9 mouse cellular contexts compared by ENCODE assay signal in genomic region chr1:63182636-63183270, GRCm38 (mm10). TPM values are rescaled to one million over a fixed set of nuclear protein-coding genes. Genes with fewer than 3 reads are reported as not detected.
A peak's percentile ranks its signal among the peaks of the same experiment; 100 is the strongest.
DNase-seq lines count a peak whose midpoint lies in the region; ATAC-seq and TF ChIP-seq lines count a peak whose summit lies in the region.
"Had no signal": no experiment of that assay in that cellular context is flagged by ENCODE, and none has a peak within 500 bp of the region (broad histone marks: within the 10 kb centered on the region; RNA-seq: fewer than 3 reads in every experiment).

No protein-coding gene starts in this region.

- H3K27ac ChIP-seq in kidney, embryonic 16.5 days (ENCODE audit: low read length), result no peak overlapping the region
- H3K27ac ChIP-seq in neural tube, embryonic 15.5 days (replicated peaks), result 0 out of 2 replicates have a peak overlapping the region, but pooled peaks have one; percentile 2

- in situ Hi-C loops in Patski (cut with MboI; ENCODE audit: low pct_unique_long_range_greater_than_20kb), result no loop called here

- H3K9ac ChIP-seq in kidney, embryonic 16.5 days (replicated peaks; ENCODE audit: low read length), result no peak overlapping the region
- no peak overlapping the region for H3K9ac ChIP-seq in neural tube, embryonic 15.5 days (replicated peaks)

- CTCF ChIA-PET in Patski (lab: Charles Lee), result interaction anchor here (0.8 to 1.7 kb wide), 4 partner anchors 8 to 70 kb away, joined by 3 to 6 read pairs (median 4); no protein-coding TSS in a partner anchor

- no peaks in the 10 kb centered on the region for H3K27me3 ChIP-seq in kidney, embryonic 16.5 days (ENCODE audit: insufficient read depth, low read length)
- no peaks in the 10 kb centered on the region for H3K27me3 ChIP-seq in Patski
- H3K27me3 ChIP-seq in neural tube, embryonic 15.5 days (replicated peaks), result no peaks in the 10 kb centered on the region

- H3K36me3 ChIP-seq in kidney, embryonic 16.5 days (ENCODE audit: insufficient read depth, low read length), result peaks cover 18% of the 10 kb centered on the region
- H3K36me3 ChIP-seq in neural tube, embryonic 15.5 days, result peaks cover 20% of the 10 kb centered on the region

- H3K4me3 ChIP-seq in kidney, embryonic 16.5 days (ENCODE audit: low read length), result no peak overlapping the region
- no peak overlapping the region for H3K4me3 ChIP-seq in neural tube, embryonic 15.5 days (replicated peaks)

- peaks cover 10% of the 10 kb centered on the region for H3K4me1 ChIP-seq in kidney, embryonic 16.5 days (ENCODE audit: insufficient read depth, low read length)
- peaks cover 11% of the 10 kb centered on the region for H3K4me1 ChIP-seq in neural tube, embryonic 15.5 days

- POLR2A ChIA-PET in Patski (lab: Charles Lee), result interaction anchor here (1.3 kb wide), 1 partner anchor 8 kb away, joined by 4 read pairs; no protein-coding TSS in a partner anchor

- peak; percentile 59 for TF ChIP-seq CTCF in Patski (IDR thresholded peaks at IDR 0.05)

- ATAC-seq in kidney, embryonic 16.5 days (ENCODE audit: low FRiP score, low TSS enrichment), result no peak
- ATAC-seq in Patski, result no peak
- ATAC-seq in neural tube, embryonic 15.5 days (ENCODE audit: low FRiP score), result no peak
- no peak for ATAC-seq in megakaryocyte, adult 5-6 weeks (ENCODE audit: poor library complexity, severe bottlenecking)

- H3K4me2 ChIP-seq in kidney, embryonic 16.5 days (replicated peaks; ENCODE audit: low read depth, low read length), result no peak overlapping the region
- no peak overlapping the region for H3K4me2 ChIP-seq in neural tube, embryonic 15.5 days

- peak; percentile 63 for DNase-seq in kidney, adult 9 months
- no peak for DNase-seq in Patski (ENCODE audit: low read depth, low spot score)
- DNase-seq in embryo, embryonic 11 days, result peak; percentile 64
- peak; percentile 54 to 67 for DNase-seq in heart, postnatal 36 days
- peak; percentile 50 to 52 for DNase-seq in left cerebral cortex, postnatal 36 days (ENCODE audit: low spot score in 2 of 2)

- intact Hi-C loops in heart, postnatal 36 days (cut with DNase I), result loop anchor here (5.0 to 10.0 kb wide), 3 partner anchors 55 to 202 kb away; no protein-coding TSS in a partner anchor
- intact Hi-C loops in left cerebral cortex, postnatal 36 days (cut with DNase I), result loop anchor here (5.0 kb wide), 3 partner anchors 70 to 475 kb away; partner anchors contain the start of gene Zdbf2

- WGBS in kidney, embryonic 16.5 days, result 65% methylated on average over 10 of the region's 10 CpGs
- 62% methylated on average over 10 of the region's 10 CpGs for WGBS in neural tube, embryonic 15.5 days

- no peaks in the 10 kb centered on the region for H3K9me3 ChIP-seq in kidney, embryonic 16.5 days (ENCODE audit: low read length)
- H3K9me3 ChIP-seq in neural tube, embryonic 15.5 days (replicated peaks), result no peaks in the 10 kb centered on the region

RNA-seq across cellular contexts. Expression of gene Ndufs1, which starts 6.1 kb away (rescaled TPM):
- 188 TPM in 2 replicates for polyA plus RNA-seq in kidney, embryonic 16.5 days (2015; fragmentation: Nextera tagmentation; extraction: Ambion mirVana)
- 203 TPM for polyA plus RNA-seq in Patski (2021)
- total RNA-seq in heart, postnatal 36 days (2021), result 100 to 1,000 TPM; 846 to 857 TPM
- total RNA-seq in left cerebral cortex, postnatal 36 days (2021), result 100 to 1,000 TPM; 152 TPM
- 160 and 161 TPM in 2 replicates for polyA plus RNA-seq in neural tube, embryonic 15.5 days (2015; fragmentation: Nextera tagmentation; extraction: Ambion mirVana)
- total RNA-seq in megakaryocyte, adult 5-6 weeks (2015), result 91.8 and 101 TPM in 2 replicates
- total RNA-seq in megakaryocyte, adult 5-6 weeks (2017), result 87.4 and 108 TPM in 2 replicates

RNA-seq across cellular contexts. Expression of gene Eef1b2, which starts 6.1 kb away (rescaled TPM):
- polyA plus RNA-seq in kidney, embryonic 16.5 days (2015; fragmentation: Nextera tagmentation; extraction: Ambion mirVana), result 533 and 571 TPM in 2 replicates
- polyA plus RNA-seq in Patski (2021), result 1,117 TPM
- 100 to 1,000 TPM; 413 to 418 TPM for total RNA-seq in heart, postnatal 36 days (2021)
- 100 to 1,000 TPM; 304 to 327 TPM for total RNA-seq in left cerebral cortex, postnatal 36 days (2021)
- 484 and 500 TPM in 2 replicates for polyA plus RNA-seq in neural tube, embryonic 15.5 days (2015; fragmentation: Nextera tagmentation; extraction: Ambion mirVana)
- total RNA-seq in megakaryocyte, adult 5-6 weeks (2015), result 882 and 903 TPM in 2 replicates
- total RNA-seq in megakaryocyte, adult 5-6 weeks (2017), result 1,598 and 1,756 TPM in 2 replicates

RNA-seq across cellular contexts. Expression of gene Gpr1, which starts 31.6 kb away (rescaled TPM):
- 0.07 and 0.09 TPM in 2 replicates for polyA plus RNA-seq in kidney, embryonic 16.5 days (2015; fragmentation: Nextera tagmentation; extraction: Ambion mirVana)
- not detected for polyA plus RNA-seq in Patski (2021)
- total RNA-seq in heart, postnatal 36 days (2021), result under 1 TPM; 0.44 to 0.49 TPM
- total RNA-seq in left cerebral cortex, postnatal 36 days (2021), result under 1 TPM; 0.37 to 0.86 TPM
- polyA plus RNA-seq in neural tube, embryonic 15.5 days (2015; fragmentation: Nextera tagmentation; extraction: Ambion mirVana), result 0.54 and 0.78 TPM in 2 replicates
- total RNA-seq in megakaryocyte, adult 5-6 weeks (2015), result not detected in 2 replicates
- total RNA-seq in megakaryocyte, adult 5-6 weeks (2017), result not detected in 2 replicates
- total RNA-seq: common myeloid progenitor, adult 5-6 weeks had no signal

Comparison
In these comparisons a context has a peak if more than half of its experiments do, and no peak if none do; other contexts are left out.
1. RNA of gene Ndufs1, which starts 6.1 kb away (total RNA-seq): 846 to 857 TPM in heart, postnatal 36 days; 152 TPM in left cerebral cortex, postnatal 36 days and 87.4 to 108 TPM in megakaryocyte, adult 5-6 weeks; every median in the first group is over 4 times any median in the second.